Mouse (Mus musculus) heart, postnatal 14 days (tissue): ENCODE results near the gene Zfp553. TPM values are rescaled to one million over a fixed set of nuclear protein-coding genes. Genes with fewer than 3 reads are reported as not detected.
A peak's percentile ranks its signal among the peaks of the same experiment; 100 is the strongest.

ENCODE experiments used
- DNase-seq, 2 experiments: peaks; one replicate each; pipeline ENCODE4 v3.0.0; 2021 to 2022
- intact Hi-C: fragments of 180-260 bp; cut with DNase I; formaldehyde crosslinking; loops from one replicate; pipeline ENCODE4 v1.15.1; 2025
- total RNA-seq, 2 experiments: library from RNA; stranded (reverse); gene quantifications; 2 replicates each; pipeline ENCODE4 v1.2.3; 2021

Gene Zfp553
- total RNA-seq, 2 experiments from 2014 or later = 6.9 to 7.0 TPM

DNA sequence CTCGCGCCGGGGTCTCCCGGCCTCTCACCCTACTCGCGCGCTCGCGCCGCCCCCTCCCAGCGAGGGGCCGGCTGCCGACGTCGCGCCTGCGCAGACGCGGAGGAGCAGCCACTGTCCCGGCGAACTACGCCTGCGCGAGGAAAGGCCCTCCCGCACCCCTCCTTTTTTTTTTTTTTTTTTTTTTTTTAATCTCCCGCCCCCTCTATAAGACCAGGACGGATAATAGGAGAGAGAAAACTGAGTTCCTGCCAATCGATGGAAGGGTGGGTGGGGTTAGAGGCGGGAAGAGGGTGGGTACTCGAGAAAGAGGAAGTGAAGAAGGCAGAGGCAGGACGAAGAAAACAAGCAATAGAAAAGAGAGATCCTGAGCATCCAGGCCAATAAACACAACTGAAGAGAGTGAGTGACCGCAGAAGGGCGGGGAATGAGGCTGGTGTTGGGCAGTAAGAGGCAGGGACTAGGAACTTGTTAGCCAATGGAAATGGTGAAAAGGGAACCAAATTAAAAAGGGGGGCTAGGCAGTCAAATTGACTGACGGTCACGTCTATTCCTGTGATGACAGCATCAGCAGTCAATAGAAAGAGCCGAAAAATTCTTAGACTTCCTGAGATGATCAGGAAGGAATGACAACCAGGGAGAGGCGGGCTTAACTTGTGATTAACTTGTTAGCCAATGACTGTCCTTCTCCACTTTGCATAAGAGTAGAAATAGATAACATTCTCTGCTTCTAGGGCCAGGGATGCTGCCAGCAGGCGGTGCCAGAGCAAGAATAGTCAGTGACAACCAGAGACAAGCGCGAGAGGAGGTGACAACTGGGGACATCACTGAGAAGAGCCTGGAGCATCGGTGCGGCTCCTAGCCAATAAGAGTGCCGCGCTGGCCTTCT lies 24.1 kb upstream of the Zfp553 start, which contains the start of gene Mylpf:
Gene Mylpf (plus strand): TSS at position 338 of the 886 bp plus-strand sequence.
- intact Hi-C loops = loop anchor here (1.0 kb wide), 1 partner anchor 12 kb away; the partner anchor contains the start of gene Cd2bp2
- DNase-seq = peak; percentile 96 to 98

DNA sequence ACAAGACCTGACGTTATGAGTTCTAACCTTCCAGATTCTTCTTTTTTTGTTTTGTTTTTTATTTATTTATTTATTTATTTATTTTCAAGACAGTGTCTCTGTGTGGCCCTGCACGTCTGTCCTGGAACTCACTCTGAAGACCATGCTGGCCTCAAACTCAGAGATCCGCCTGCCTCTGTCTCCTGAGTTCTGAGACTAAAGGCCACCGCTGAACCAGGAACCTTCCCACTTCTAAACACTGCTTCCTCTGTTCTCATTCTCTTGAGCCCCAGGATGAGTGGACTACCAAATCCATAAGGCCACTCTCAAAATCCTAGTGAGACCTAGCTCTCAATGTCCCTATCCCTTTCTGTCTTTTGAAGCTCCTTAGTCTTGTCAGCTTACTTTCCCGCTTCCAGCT lies 23.0 kb upstream of the Zfp553 start:
- intact Hi-C loops = no loop called here
- DNase-seq = no peak

DNA sequence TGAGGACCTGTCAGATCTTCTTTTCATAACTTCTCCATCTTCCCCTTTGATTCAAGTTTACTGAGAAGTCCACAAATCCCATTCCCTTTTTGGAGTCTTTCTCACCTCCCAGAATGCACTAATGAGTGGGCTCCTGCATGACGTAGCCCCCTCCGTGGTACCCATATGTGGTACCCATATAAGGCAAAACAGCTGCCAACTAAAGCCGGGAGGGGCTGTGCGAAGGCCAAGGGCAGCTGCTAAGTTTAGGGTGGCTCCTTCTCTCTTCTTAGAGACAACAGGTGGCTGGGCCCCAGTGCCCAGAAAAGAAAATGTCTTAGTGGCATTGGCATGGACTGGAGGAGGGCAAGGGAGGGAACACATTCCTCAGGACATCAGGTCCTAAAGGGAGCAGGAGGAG lies 22.6 kb upstream of the Zfp553 start:
- no peak for DNase-seq
- intact Hi-C loops = no loop called here

DNA sequence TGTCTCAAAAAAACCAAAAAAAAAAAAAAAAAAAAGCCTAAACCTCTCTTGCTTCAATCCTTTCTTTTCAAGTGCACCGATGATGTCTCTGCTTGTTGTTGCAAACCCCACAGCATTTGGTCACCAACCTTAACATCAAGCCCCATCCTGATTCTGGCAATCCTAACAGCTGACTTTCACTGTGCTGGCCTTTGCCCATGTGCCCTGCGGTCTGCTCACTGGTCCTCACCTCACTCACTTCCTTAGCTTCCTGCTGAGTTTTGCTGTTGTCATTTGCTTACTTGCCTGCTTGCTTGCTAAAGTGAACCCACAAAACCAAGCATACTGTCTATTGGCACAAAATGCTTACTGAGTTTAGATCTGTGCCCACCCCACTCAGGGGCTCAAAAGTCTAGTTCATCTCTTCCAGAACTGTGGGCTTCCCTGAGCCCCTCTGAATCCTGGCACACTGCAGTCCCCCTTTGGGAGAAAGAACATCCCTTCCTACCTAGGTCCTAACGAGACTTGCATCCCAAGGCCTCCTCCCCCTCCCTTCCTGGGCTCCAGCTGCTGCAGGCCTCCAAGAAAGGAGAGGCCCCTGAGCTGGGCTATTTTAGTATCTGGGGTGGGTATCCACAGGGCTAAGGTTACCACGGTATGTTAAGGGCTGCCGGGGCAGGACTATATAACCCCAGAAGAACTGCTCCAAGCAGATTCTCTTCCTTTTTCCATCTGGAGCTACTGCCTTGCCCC lies 21.7 kb upstream of the Zfp553 start:
- DNase-seq = no peak
- intact Hi-C loops = no loop called here

DNA sequence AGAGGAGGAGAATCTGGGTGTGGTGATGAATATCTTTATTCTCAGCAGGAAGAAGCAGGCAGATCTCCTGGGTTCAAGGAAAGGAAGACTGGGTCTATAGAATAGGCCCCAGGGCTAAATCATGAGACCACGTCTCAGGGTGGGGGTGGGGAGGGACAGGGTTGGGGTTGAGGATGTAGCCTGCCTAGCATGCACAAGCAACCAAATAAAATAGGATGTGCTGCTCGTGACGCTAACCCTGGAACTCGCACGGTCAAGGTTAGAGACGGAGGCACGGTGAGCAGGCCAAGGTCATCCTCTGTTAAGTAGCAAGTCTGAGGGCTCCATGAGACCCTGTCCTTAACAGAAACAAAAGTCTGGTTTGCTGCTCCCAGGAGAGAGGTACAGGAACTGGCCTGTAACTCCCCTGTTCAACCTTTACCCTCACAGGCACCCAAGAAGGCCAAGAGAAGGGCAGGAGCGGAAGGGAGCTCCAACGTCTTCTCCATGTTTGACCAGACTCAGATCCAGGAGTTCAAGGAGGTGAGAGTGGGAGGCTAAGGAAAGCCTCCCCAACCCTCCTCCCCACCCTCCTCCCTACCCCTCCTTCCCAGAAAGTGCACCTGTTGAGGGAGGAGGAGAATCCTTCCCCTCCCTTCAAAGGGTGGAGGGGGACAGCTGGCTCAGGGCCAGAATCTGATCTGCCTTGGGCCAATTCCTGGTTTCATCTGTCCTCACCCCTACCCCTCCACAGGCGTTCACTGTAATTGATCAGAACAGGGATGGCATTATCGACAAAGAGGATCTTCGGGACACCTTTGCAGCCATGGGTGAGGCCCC lies 20.2 kb upstream of the Zfp553 start:
- DNase-seq = no peak
- intact Hi-C loops = no loop called here

DNA sequence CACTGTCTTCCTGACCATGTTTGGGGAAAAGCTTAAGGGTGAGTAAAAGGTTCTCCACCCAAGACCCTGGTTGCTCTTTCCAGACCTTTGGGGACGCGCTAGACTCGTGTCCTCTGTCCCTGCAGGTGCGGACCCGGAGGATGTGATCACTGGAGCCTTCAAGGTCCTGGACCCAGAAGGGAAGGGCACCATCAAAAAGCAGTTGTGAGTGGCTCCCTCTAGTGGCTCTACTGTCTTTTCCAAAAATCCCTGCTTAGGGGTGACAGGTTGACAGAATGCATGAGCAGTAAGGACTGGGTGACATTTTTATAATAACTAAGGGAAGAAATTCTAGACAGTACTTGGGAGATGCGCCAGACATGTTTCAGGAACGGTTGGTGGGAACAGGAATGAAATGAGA lies 19.4 kb upstream of the Zfp553 start:
- peak in 1 of 2 experiments; percentile 66 for DNase-seq
- intact Hi-C loops = no loop called here

DNA sequence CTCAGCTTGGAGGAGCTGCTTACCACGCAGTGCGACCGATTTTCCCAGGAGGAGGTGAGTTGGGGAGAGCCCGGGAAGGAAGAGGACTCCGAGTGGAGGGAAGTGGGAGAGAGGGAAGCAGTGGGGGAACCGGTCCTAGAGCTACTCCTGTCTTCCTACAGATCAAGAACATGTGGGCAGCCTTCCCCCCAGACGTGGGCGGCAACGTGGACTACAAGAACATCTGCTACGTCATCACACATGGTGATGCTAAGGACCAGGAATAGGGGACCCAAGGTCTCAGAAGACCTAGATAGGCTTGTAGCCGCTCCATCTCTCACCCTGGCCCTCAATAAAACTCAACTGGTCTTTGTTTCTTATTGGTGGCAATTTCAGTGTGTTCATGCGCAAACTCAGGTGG lies 18.9 kb upstream of the Zfp553 start:
- intact Hi-C loops = loop anchor here (2.0 kb wide), 1 partner anchor 15 kb away; no protein-coding TSS in a partner anchor
- DNase-seq = no peak

DNA sequence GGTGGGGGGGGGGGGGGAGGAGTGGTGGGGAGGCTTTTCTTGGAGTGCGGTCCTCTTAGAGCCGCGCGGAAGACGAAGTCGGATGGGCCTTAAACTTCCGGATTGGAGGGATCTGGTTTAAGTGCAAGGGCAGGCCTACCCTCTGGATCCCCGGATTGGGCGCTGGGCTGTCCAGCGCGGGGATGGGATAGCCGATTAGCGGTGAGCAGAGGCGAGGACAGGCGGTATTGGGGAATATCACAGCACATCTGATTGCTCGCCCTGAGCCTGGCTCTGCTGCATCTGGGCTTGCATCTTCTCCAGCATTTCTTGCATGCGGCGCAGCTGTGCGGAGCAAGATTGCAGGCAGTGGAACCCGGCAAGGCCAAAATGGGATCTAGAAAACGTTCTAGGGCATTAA lies 18.3 kb upstream of the Zfp553 start:
- peak in 1 of 2 experiments; percentile 35 for DNase-seq

DNA sequence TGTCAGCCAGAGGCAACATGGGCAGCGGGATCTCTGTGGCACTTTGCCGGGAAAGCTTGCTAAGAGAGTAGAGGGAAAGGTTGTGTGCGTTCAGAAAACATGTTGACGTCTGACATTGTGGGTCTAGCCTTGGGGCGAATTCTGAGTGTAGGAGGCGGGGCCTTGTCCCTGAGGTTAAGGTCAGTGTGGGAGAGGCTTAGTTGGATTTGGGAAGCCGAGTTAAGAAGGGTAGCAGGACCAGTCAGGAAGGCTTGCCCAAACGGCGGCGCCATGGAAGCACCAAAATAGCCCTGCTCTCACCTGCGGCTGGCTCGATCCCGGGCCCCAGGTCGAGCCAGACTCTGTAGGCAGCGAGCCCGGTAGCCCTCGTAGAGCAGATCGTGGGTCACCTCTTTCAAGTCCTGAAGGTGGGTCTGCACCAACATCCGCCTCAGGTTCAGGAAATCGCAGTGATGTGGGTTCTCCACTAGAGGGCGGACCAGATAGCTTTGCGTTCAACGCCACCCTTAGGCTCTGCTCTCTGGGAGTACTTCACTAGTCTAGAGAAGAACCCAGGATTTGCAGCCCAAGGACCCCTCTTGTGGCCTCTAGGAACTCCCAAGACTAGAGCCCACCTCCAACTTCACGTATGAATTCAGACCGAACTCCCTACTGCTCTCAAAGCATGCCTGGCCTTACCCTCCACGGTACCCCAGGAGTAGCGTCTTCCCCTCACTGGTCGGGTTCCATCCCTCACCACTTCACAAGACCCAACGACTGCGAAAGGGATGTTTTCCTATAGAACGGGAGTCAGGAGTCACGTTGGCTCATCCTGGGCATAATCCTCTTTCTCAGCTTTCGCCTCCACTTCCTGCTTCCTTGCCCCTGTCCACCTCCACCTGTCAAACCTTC lies 17.6 kb upstream of the Zfp553 start:
- intact Hi-C loops = loop anchor here (2.0 kb wide), 1 partner anchor 14 kb away; no protein-coding TSS in a partner anchor
- peak; percentile 57 to 74 for DNase-seq

More for the DNA sequence above, 18.3 kb upstream of the Zfp553 start:
- intact Hi-C loops = loop anchor here (2.0 kb wide), 1 partner anchor 14 kb away; no protein-coding TSS in a partner anchor

DNA sequence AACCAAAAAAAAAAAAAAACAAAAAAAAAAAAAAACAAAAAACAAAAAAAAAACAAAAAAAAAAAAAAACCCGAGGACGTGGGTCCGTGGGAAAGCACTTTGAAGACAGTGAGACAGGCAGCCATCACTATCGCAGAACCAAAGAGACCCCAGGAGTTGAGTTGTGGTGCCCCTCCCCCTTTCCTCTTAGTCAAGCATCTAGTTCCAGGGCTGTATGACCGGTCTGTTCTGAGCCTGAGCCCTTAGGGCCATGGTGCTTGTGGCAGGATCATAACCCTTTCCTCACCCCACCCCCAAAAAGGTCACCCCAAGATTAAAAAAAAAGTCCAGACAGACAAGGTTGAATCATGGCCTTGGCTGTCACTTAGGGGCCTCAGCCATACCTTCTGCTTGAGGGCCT lies 16.6 kb upstream of the Zfp553 start:
- DNase-seq = no peak
- intact Hi-C loops = no loop called here

DNA sequence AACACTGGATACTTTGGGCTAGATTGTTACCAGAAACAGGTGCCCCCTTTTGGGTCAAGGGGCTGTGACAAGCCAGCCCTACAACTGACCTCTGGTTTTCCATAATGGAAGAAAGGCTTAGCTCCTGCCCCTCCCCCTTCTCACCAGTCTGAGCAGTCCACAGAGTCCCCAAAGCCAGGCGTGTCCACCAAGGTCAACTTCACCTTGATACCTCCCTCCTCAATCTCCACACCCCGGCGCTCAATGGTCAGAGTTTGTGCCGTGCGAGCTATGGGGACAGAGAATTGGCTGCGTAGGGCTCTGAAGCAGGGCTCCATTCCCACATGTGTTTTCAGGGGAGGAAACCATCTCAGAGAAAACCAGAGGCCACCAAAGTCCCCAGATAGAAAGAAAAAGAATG lies 15.4 kb upstream of the Zfp553 start:
- DNase-seq = no peak
- intact Hi-C loops = no loop called here

DNA sequence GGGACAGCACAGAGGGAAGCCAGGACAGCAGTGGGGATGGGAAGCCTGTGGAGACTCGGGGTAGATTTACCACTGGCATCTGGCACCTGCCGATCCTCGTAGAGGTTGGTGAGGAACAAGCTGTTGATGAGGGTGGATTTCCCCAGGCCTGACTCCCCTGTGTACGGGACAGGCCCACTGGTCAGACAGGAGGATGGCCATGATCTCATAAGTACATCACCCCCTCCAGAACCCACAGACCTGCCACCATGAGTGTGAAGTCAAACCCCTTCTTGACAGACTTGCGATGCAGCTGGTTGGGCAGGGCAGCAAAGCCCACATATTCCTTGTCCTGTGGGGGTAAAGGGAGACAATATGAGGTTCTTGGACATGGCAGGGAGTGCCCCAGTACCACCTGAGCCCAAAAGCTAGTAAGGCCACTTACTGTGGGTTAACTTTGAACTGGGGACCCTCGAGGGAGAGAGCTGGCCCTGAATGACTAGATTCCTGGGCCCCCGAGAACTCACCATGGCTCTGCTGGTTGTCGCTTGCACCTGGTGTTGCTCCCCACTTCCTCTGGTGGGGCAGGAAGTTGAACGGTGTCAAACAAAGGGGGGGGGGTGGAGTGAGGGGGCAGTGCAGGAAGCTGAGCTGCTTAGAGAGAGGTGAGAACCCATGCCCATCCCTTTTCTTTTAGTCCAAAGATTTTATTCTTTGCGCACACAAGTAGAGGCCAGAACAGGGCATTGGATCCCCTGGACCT lies 14.8 kb upstream of the Zfp553 start:
- intact Hi-C loops = no loop called here
- no peak for DNase-seq

DNA sequence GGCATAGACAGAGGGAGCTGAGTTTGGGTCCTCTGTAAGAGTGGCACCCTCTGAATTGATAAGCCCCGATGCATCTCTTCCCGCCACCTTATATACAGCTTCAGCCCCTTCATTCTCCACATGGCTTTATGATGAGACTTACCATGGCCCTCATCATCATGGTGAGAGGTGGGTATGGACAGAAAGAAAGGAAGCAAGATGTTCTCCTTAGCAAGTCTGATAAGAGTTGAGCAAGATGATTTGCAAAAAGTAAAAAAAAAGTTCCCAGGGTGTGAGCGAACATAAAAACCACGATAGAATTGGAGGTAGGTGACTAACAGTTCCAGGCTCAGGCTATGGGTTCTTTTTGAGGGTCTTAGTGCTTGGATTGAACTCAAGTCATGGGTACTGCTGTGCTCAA lies 14.2 kb upstream of the Zfp553 start:
- no peak for DNase-seq
- intact Hi-C loops = no loop called here

DNA sequence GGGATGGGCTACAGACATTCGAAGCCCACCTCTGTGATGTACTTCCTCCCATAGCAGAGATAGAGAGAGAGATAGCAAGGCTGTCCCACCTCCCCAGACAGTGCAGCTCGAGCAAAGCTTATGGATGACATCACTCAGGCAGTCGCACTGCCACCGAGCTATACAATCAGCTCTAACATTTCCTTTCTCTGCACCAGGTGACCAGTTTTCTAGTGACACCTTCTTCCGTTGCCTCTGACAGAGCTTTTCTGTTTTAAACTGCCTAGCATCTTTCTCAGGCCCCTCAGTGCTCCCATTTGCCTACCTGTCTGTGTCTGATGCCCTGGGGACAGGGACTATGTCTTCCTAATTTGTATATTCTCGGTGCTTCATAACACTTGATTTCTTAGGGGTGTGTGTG lies 12.4 kb upstream of the Zfp553 start:
- intact Hi-C loops = no loop called here
- no peak for DNase-seq

DNA sequence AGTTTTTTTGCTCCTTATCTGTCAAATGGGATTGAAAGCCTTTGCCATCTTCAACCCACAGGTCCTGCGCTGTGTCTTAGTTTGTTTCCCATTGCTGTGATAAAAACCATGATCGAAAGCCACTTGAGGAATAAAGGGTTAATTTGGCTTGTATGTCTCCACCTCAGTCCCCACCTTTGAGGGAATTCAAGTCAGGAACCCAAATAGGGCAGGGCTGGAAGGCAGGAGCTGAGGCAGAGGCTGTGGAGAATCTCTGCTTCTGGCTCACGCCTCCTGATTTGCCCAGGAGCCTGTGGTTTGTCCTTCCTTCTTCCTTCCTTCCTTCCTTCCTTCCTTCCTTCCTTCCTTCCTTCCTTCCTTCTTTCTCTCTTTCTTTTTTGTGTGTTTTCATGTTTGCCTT lies 9.8 kb upstream of the Zfp553 start:
- no peak for DNase-seq
- intact Hi-C loops = no loop called here

DNA sequence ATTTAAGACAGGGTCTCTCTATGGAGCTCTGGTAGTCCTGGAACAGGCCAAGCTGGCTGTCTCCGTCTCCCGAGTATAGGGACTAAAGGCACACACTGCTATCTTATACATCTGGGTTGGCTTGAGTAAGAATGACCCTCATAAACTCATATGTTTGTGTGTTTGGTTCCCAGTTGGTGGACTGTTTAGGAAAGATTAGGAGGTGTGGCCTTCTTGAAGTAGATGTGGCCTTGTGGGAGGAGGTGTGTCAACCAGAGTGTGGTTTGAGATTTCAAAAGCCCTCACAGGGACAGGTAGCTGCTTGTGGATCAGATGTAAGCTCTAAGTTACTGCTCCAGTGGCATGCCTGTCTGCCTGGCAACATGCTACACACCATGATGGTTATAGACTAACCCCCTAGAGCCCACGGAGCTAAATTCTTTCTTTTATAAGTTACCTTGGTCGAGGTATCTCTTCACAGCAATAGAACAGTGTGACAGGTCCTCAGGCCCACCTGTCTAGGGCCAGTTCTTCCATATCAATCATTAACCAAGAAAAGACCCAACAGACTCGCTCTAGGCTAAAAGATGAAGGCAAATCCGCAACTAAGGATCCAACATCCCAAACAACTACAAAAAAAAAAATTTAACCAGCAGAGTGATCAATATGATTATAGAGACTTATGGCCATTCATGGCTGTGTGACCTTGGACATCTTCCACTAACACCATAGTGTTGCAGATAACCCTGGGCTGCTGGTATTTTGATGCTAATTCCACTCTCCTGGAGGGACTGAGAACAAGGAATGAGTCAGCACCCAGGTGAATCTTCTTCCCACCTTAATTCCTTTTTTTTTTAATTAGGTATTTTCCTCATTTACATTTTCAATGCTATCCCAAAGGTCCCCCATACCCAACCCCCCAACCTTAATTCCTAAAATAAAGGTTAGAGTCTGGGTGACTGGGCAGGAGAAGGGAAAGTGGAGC lies 9.1 kb upstream of the Zfp553 start:
- intact Hi-C loops = no loop called here
- DNase-seq = no peak

DNA sequence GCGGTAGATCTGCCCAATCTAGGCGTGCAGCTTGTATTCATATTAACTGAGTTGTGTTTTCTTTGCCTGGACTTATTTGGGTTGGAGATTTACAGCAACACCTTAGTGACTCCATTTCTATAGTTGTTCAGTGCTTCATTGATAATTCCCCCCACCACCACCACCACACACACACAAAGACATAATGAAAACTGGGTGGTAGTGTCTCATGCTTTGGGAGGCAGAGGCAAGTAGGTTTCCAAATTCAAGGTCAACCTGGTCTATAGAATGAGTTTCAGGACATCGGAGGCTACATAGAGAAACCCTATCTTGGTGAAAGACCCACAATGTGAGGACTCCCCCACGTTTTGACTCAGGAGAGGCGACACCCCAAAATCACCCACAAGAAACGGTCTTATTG lies 8.2 kb upstream of the Zfp553 start:
- DNase-seq = no peak
- intact Hi-C loops = no loop called here
